Mouse (Mus musculus) lung, embryonic 15.5 days (tissue): Measurements from ENCODE around the gene Glg1. TPM values are rescaled to one million over a fixed set of nuclear protein-coding genes. Genes with fewer than 3 reads are reported as not detected.

ENCODE experiments used
- ATAC-seq: fragments of 200-750 bp; cut with Nextera tagmentation; 2 replicates; pipeline ENCODE4 v1.8.0; 2017; ENCODE audit warnings: moderate number of reproducible peaks, borderline replicate concordance; ENCODE audit not compliant: low FRiP score, low TSS enrichment; ENCODE audit errors: extremely low read depth
- H3K27ac ChIP-seq: fragments of 300-500 bp; sonication (generic); 2 replicates; pipeline ENCODE4 v1.5.1; 2015; ENCODE audit warnings: moderate library complexity, mild to moderate bottlenecking, inconsistent platforms
- H3K27me3 ChIP-seq: fragments of 300-500 bp; sonication (generic); 2 replicates; pipeline ENCODE4 v1.6.1; 2015; ENCODE audit warnings: inconsistent platforms
- H3K36me3 ChIP-seq: fragments of 300-500 bp; sonication (generic); 2 replicates; pipeline ENCODE4 v1.6.1; 2015; ENCODE audit warnings: inconsistent platforms
- H3K4me1 ChIP-seq: fragments of 300-500 bp; sonication (generic); 2 replicates; pipeline ENCODE4 v1.6.1; 2015; ENCODE audit warnings: inconsistent platforms
- H3K4me2 ChIP-seq: fragments of 300-500 bp; sonication (generic); 2 replicates; pipeline ENCODE4 v1.6.1; 2015; ENCODE audit warnings: inconsistent platforms, mild to moderate bottlenecking, moderate library complexity
- H3K4me3 ChIP-seq: fragments of 300-500 bp; sonication (generic); 2 replicates; pipeline ENCODE4 v1.5.1; 2015; ENCODE audit warnings: mild to moderate bottlenecking, inconsistent platforms
- H3K9ac ChIP-seq: fragments of 300-500 bp; sonication (generic); 2 replicates; pipeline ENCODE4 v1.6.1; 2015; ENCODE audit warnings: inconsistent platforms
- H3K9me3 ChIP-seq: fragments of 300-500 bp; sonication (generic); 2 replicates; pipeline ENCODE4 v1.6.1; 2016; ENCODE audit warnings: inconsistent platforms
- WGBS: fragments of 180-500 bp; shearing (Covaris S2); methylation state at CpG from one replicate; pipeline ENCODE4 v1.1.7; 2015; 5-methylcytosine and 5-hydroxymethylcytosine counted together
- microRNA-seq: library from miRNA; unstranded; fragments of <30 nt; microRNA quantifications from one replicate; pipeline ENCODE4, GENCODE M21; 2016
- polyA plus RNA-seq: library from polyadenylated mRNA; unstranded; fragments of >200 nt; fragmentation: Nextera tagmentation; extraction: Ambion mirVana; gene quantifications from 2 replicates; pipeline ENCODE4 v1.2.1, GENCODE M21; 2015

The Glg1 gene
- polyA plus RNA-seq, 1 experiment from 2014 or later = 72.5 TPM

DNA sequence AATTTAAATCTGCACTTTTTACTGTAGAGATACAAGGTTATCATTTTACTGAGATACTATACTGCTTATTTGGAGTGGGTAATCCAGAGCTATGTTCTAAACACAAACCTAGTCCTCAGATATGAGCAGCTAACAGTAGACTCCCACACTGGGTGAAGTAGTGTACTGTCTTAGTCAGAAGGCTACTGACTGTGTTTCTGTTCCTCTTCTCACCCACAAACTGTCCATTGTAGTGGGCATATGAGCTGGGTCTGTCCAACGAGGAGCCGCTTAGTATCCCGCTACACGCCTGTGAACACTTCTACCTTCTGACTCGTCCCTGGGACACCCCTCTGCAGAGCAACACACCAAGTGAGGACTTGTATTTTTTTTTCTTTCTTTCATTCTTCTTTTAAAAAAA, 144.1 kb downstream of the Glg1 start:
- no peak for ATAC-seq
- peaks cover 41% of the 10 kb centered on the region for H3K36me3 ChIP-seq
- WGBS = 91% methylated on average over 5 of the region's 5 CpGs
- H3K4me3 ChIP-seq = no peak overlapping the region
- no peak overlapping the region for H3K9ac ChIP-seq
- no peaks in the 10 kb centered on the region for H3K27me3 ChIP-seq
- H3K27ac ChIP-seq = no peak overlapping the region
- H3K4me1 ChIP-seq = no peaks in the 10 kb centered on the region
- H3K4me2 ChIP-seq = no peak overlapping the region
- no peaks in the 10 kb centered on the region for H3K9me3 ChIP-seq

Small RNA genes within 50 kb of the gene (microRNA-seq; reads per million reads assigned to microRNA genes)
- not detected for gene Gm23193

Other genes with a start within 250 kb of the Glg1 start
- gene Ddx19b, start 227.5 kb downstream of the Glg1 start, polyA plus RNA-seq = 7.0 and 7.3 TPM in 2 replicates
- 58.0 and 60.5 TPM in 2 replicates for gene Aars, start 226.1 kb downstream of the Glg1 start, polyA plus RNA-seq
- 14.4 and 14.5 TPM in 2 replicates for gene Exosc6, start 202.9 kb downstream of the Glg1 start, polyA plus RNA-seq
- 0.17 TPM in 1 of 2 replicates, not detected in the other for gene Clec18a, start 166.8 kb downstream of the Glg1 start, polyA plus RNA-seq
- 10.1 and 10.7 TPM in 2 replicates for gene Pdpr, start 164.6 kb downstream of the Glg1 start, polyA plus RNA-seq
- gene Rfwd3, start 41.0 kb upstream of the Glg1 start, polyA plus RNA-seq = 62.8 and 68.1 TPM in 2 replicates
- 4.3 and 5.2 TPM in 2 replicates for gene Mlkl, start 79.0 kb upstream of the Glg1 start, polyA plus RNA-seq
- gene Fa2h, start 134.6 kb upstream of the Glg1 start, polyA plus RNA-seq = 0.17 and 0.39 TPM in 2 replicates